Mouse (Mus musculus) midbrain, embryonic 12.5 days (tissue): ENCODE data around the gene Mctp1. TPM values are rescaled to one million over a fixed set of nuclear protein-coding genes. Genes with fewer than 3 reads are reported as not detected.
"Not testable (repeated sequence)": the region's sequence is repeated elsewhere in the genome, so short reads cannot be mapped to it uniquely, and the experiment has no call there.

Source experiments
- ATAC-seq: fragments of 200-750 bp; cut with Nextera tagmentation; 2 replicates; pipeline ENCODE4 v1.8.0; 2017; ENCODE audit warnings: low read depth, moderate TSS enrichment, moderate library complexity; ENCODE audit not compliant: low FRiP score
- H3K27ac ChIP-seq: fragments of 300-500 bp; sonication (generic); replicated peaks from 2 replicates; pipeline ENCODE4 v1.5.1; 2016; ENCODE audit warnings: mild to moderate bottlenecking
- H3K27me3 ChIP-seq: fragments of 300-500 bp; sonication (generic); 2 replicates; pipeline ENCODE4 v1.6.1; 2016; ENCODE audit warnings: mild to moderate bottlenecking
- H3K36me3 ChIP-seq: fragments of 300-500 bp; sonication (generic); 2 replicates; pipeline ENCODE4 v1.6.1; 2016
- H3K4me1 ChIP-seq: fragments of 300-500 bp; sonication (generic); 2 replicates; pipeline ENCODE4 v1.6.1; 2016
- H3K4me2 ChIP-seq: fragments of 300-500 bp; sonication (generic); replicated peaks from 2 replicates; pipeline ENCODE4 v1.6.1; 2016; ENCODE audit warnings: mild to moderate bottlenecking, moderate library complexity
- H3K4me3 ChIP-seq: fragments of 300-500 bp; sonication (generic); 2 replicates; pipeline ENCODE4 v1.5.1; 2016; ENCODE audit warnings: mild to moderate bottlenecking
- H3K9ac ChIP-seq: fragments of 300-500 bp; sonication (generic); replicated peaks from 2 replicates; pipeline ENCODE4 v1.6.1; 2016; ENCODE audit warnings: mild to moderate bottlenecking, moderate library complexity
- H3K9me3 ChIP-seq: fragments of 300-500 bp; sonication (generic); 2 replicates; pipeline ENCODE4 v1.6.1; 2016; ENCODE audit warnings: mild to moderate bottlenecking
- WGBS: fragments of 180-500 bp; shearing (Covaris S2); methylation state at CpG from one replicate; pipeline ENCODE4 v1.1.7; 2016; 5-methylcytosine and 5-hydroxymethylcytosine counted together
- polyA plus RNA-seq: library from polyadenylated mRNA; unstranded; fragments of >200 nt; fragmentation: Nextera tagmentation; extraction: Ambion mirVana; gene quantifications from 2 replicates; pipeline ENCODE4 v1.2.1, GENCODE M21; 2016

Mctp1 gene
- polyA plus RNA-seq, 1 experiment from 2014 or later: 4.9 TPM

- 92% methylated on average over 1 of the region's 1 CpGs for WGBS
- H3K27ac ChIP-seq: no peak overlapping the region
- no peak for ATAC-seq
- no peak overlapping the region for H3K4me3 ChIP-seq
- no peak overlapping the region for H3K4me2 ChIP-seq
- no peaks in the 10 kb centered on the region for H3K9me3 ChIP-seq
- H3K4me1 ChIP-seq: no peaks in the 10 kb centered on the region
- no peak overlapping the region for H3K9ac ChIP-seq
- H3K36me3 ChIP-seq: no peaks in the 10 kb centered on the region
- H3K27me3 ChIP-seq: no peaks in the 10 kb centered on the region
Measured at GRCm38 (mm10) chr13:76421075-76421474, 36.7 kb downstream of the Mctp1 start.

- Histone ChIP-seq H3K27ac (no peak overlapping the region), H3K36me3 (no peaks in the 10 kb centered on the region), H3K27me3 (no peaks in the 10 kb centered on the region), H3K4me3 (no peak overlapping the region), H3K4me1 (no peaks in the 10 kb centered on the region), H3K9ac (no peak overlapping the region), H3K9me3 (no peaks in the 10 kb centered on the region), H3K4me2 (no peak overlapping the region)
- 88% methylated on average over 5 of the region's 5 CpGs for WGBS
- no peak for ATAC-seq
Measured at GRCm38 (mm10) chr13:76422124-76422523, 37.8 kb downstream of the Mctp1 start.

- no peak for ATAC-seq
- Histone ChIP-seq H3K4me3 (no peak overlapping the region), H3K27ac (no peak overlapping the region), H3K4me2 (no peak overlapping the region), H3K9me3 (no peaks in the 10 kb centered on the region), H3K9ac (no peak overlapping the region), H3K36me3 (no peaks in the 10 kb centered on the region), H3K4me1 (no peaks in the 10 kb centered on the region), H3K27me3 (no peaks in the 10 kb centered on the region)
- WGBS: 76% methylated on average over 6 of the region's 6 CpGs
Measured at GRCm38 (mm10) chr13:76429456-76429855, 45.1 kb downstream of the Mctp1 start.

GRCm38 (mm10) chr13:76429927-76430326 is 45.6 kb downstream of the Mctp1 start:
- no peak for ATAC-seq
- Histone ChIP-seq H3K9me3 (no peaks in the 10 kb centered on the region), H3K9ac (no peak overlapping the region), H3K4me1 (no peaks in the 10 kb centered on the region), H3K36me3 (no peaks in the 10 kb centered on the region), H3K4me3 (no peak overlapping the region), H3K4me2 (no peak overlapping the region), H3K27me3 (no peaks in the 10 kb centered on the region), H3K27ac (no peak overlapping the region)
- 73% methylated on average over 2 of the region's 2 CpGs for WGBS

- WGBS: 82% methylated on average over 2 of the region's 2 CpGs
- no peaks in the 10 kb centered on the region for H3K36me3 ChIP-seq
- no peak overlapping the region for H3K9ac ChIP-seq
- no peaks in the 10 kb centered on the region for H3K4me1 ChIP-seq
- no peaks in the 10 kb centered on the region for H3K9me3 ChIP-seq
- no peaks in the 10 kb centered on the region for H3K27me3 ChIP-seq
- ATAC-seq: no peak
- no peak overlapping the region for H3K4me3 ChIP-seq
- no peak overlapping the region for H3K4me2 ChIP-seq
- H3K27ac ChIP-seq: no peak overlapping the region
Measured at GRCm38 (mm10) chr13:76431946-76432345, 47.6 kb downstream of the Mctp1 start.

GRCm38 (mm10) chr13:76433438-76433837 is 49.1 kb downstream of the Mctp1 start:
- no peaks in the 10 kb centered on the region for H3K36me3 ChIP-seq
- H3K27ac ChIP-seq: no peak overlapping the region
- H3K4me3 ChIP-seq: no peak overlapping the region
- ATAC-seq: no peak
- H3K27me3 ChIP-seq: no peaks in the 10 kb centered on the region
- H3K4me2 ChIP-seq: no peak overlapping the region
- 81% methylated on average over 4 of the region's 4 CpGs for WGBS
- no peak overlapping the region for H3K9ac ChIP-seq
- H3K4me1 ChIP-seq: no peaks in the 10 kb centered on the region
- H3K9me3 ChIP-seq: no peaks in the 10 kb centered on the region

DNA sequence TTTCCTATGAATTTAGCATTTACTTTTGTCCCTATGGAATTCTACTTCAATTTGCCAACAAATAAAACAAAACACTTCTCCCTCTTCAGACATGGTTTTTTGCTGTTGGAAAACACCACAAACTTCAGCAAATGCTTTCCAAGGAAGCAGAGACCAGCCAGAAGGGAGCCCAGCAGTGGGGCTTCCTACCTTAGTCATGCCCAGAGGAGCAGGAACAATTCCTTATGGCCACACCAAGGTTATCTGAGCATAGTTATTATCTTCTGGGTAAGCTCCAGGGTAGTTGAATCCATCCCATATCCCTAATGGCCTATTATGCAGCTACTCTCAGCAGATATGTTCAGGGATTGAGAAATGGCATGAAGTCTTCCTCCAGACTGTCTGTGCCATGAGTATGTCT is 52.1 kb downstream of the Mctp1 start:
- ATAC-seq: no peak
- Histone ChIP-seq H3K27me3 (no peaks in the 10 kb centered on the region), H3K36me3 (no peaks in the 10 kb centered on the region)

GRCm38 (mm10) chr13:76438765-76439164 is 54.4 kb downstream of the Mctp1 start:
- no peak for ATAC-seq

More for the DNA sequence above, 52.1 kb downstream of the Mctp1 start:
- Histone ChIP-seq H3K9me3 (no peaks in the 10 kb centered on the region), H3K4me1 (no peaks in the 10 kb centered on the region), H3K9ac (no peak overlapping the region), H3K4me2 (no peak overlapping the region), H3K27ac (no peak overlapping the region), H3K4me3 (no peak overlapping the region)

GRCm38 (mm10) chr13:76446059-76446458 is 61.7 kb downstream of the Mctp1 start:
- WGBS: 63% methylated on average over 1 of the region's 1 CpGs
- no peaks in the 10 kb centered on the region for H3K27me3 ChIP-seq
- H3K27ac ChIP-seq: no peak overlapping the region
- no peak for ATAC-seq
- no peaks in the 10 kb centered on the region for H3K4me1 ChIP-seq
- H3K36me3 ChIP-seq: no peaks in the 10 kb centered on the region
- no peak overlapping the region for H3K4me2 ChIP-seq
- no peak overlapping the region for H3K4me3 ChIP-seq
- no peak overlapping the region for H3K9ac ChIP-seq
- no peaks in the 10 kb centered on the region for H3K9me3 ChIP-seq

More at GRCm38 (mm10) chr13:76438765-76439164, 54.4 kb downstream of the Mctp1 start:
- WGBS: 95% methylated on average over 1 of the region's 1 CpGs
- H3K4me3 ChIP-seq: no peak overlapping the region
- no peak overlapping the region for H3K4me2 ChIP-seq
- H3K9ac ChIP-seq: no peak overlapping the region
- H3K27me3 ChIP-seq: no peaks in the 10 kb centered on the region
- no peaks in the 10 kb centered on the region for H3K9me3 ChIP-seq
- no peak overlapping the region for H3K27ac ChIP-seq
- H3K36me3 ChIP-seq: no peaks in the 10 kb centered on the region
- no peaks in the 10 kb centered on the region for H3K4me1 ChIP-seq

- ATAC-seq: no peak
- Histone ChIP-seq H3K4me1 (no peaks in the 10 kb centered on the region), H3K4me2 (no peak overlapping the region), H3K9me3 (no peaks in the 10 kb centered on the region), H3K27me3 (no peaks in the 10 kb centered on the region), H3K9ac (no peak overlapping the region), H3K36me3 (no peaks in the 10 kb centered on the region), H3K4me3 (no peak overlapping the region), H3K27ac (no peak overlapping the region)
- WGBS: 78% methylated on average over 1 of the region's 1 CpGs
Measured at GRCm38 (mm10) chr13:76447528-76447927, 63.2 kb downstream of the Mctp1 start.

DNA sequence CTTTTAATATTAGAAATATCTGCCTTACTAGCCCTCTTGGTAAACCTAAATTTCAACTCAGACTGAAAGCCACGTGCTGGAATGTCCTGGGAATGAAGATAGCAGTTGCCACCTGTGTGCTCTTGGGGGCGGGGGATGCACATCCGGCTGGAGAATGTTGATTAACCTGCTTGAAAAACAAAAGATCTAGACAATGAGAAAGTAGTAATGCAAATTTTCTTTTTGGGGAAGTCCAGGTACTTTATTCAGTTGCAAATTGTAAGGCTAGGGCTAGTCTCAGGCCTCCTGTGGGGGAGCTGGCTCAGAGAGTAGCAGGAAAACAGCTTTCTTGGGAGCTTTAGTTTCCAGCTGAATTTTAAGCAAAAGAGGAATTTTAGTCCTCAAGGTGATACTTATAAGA is 67.2 kb downstream of the Mctp1 start:
- H3K9ac ChIP-seq, H3K4me1 ChIP-seq, H3K4me2 ChIP-seq, ATAC-seq, H3K36me3 ChIP-seq, H3K9me3 ChIP-seq, H3K27me3 ChIP-seq, H3K27ac ChIP-seq, H3K4me3 ChIP-seq: not testable (repeated sequence)
- WGBS: 82% methylated on average over 3 of the region's 3 CpGs

- ATAC-seq: no peak
- Histone ChIP-seq H3K27me3 (no peaks in the 10 kb centered on the region), H3K4me3 (no peak overlapping the region), H3K4me1 (0 out of 2 replicates have a peak, but pooled peaks cover 6% of the 10 kb centered on the region), H3K9ac (no peak overlapping the region), H3K9me3 (no peaks in the 10 kb centered on the region), H3K36me3 (no peaks in the 10 kb centered on the region), H3K27ac (no peak overlapping the region), H3K4me2 (no peak overlapping the region)
Measured at GRCm38 (mm10) chr13:76481601-76482000, 97.3 kb downstream of the Mctp1 start.

GRCm38 (mm10) chr13:76482998-76483397 is 98.7 kb downstream of the Mctp1 start:
- Histone ChIP-seq H3K27me3 (no peaks in the 10 kb centered on the region), H3K4me1 (0 out of 2 replicates have a peak, but pooled peaks cover 6% of the 10 kb centered on the region), H3K36me3 (no peaks in the 10 kb centered on the region), H3K9ac (no peak overlapping the region), H3K9me3 (no peaks in the 10 kb centered on the region), H3K27ac (no peak overlapping the region), H3K4me2 (no peak overlapping the region), H3K4me3 (no peak overlapping the region)
- ATAC-seq: no peak
- 79% methylated on average over 2 of the region's 2 CpGs for WGBS
